Mouse (Mus musculus): ENCODE measurements around the gene Fads1.

Fads1 gene

DNA sequence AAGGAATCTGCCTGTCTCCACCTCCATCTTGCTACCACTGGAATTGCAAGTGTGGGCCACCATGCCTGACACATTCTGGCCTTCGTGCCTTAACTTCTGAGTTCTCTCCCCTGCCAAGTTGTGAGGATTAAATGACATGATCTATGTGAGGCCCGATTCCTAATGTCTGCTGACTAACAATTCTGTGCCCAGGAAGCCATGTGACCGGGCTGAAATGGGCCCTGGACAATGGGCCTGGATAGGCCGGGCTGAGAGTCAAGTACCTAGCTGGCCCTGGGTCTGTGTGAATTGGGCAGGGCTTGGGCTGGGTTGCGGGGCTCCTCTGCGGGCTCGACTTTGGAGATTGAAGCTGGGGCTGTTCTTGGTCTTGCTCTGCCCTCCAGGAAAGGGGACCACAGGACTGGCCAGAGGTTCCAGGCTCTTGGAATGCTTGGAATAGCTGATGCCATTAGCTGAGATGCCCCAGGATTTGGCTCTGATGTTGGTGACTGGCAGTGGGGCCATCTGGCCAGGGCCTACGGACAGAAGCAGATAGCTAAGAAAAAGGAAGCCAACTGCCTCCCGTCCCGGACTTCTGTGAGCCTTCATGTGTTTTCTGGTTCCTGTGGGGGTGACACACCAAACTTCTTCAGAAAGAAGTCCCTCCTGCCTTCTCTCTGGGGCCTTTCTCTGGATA is 31.2 kb downstream of the Fads1 start:
- DNase-seq (ENCODE audit: low spot score): no peak

- DNase-seq (ENCODE audit: low spot score): no peak
Measured at GRCm38 (mm10) chr19:10216101-10216500, 33.4 kb downstream of the Fads1 start.

GRCm38 (mm10) chr19:10219108-10219507 is 36.4 kb downstream of the Fads1 start:
- DNase-seq (ENCODE audit: low spot score): peak; percentile 84

GRCm38 (mm10) chr19:10219593-10219992 is 36.9 kb downstream of the Fads1 start:
- DNase-seq (ENCODE audit: low spot score): no peak

DNA sequence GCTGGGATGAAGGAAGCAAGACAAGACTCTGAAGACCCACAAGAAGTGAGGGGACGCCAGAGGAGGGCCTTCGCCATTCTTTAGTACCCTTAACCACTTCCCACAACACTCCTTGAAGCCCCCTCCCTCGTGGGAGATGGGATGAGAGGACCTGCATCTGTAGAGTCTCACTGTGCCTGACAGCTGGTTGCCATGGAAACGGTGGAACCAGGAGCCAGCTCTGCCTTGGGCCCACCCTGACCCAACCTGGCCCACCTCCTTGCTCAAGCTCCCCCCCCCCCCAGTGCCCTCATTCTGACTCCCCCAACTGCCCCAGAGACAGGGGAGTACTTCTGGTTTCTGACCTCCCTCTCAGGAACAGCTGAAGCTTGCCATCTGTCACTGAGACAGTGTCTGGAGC is 38.9 kb downstream of the Fads1 start:
- DNase-seq (ENCODE audit: low spot score): peak; percentile 68

DNA sequence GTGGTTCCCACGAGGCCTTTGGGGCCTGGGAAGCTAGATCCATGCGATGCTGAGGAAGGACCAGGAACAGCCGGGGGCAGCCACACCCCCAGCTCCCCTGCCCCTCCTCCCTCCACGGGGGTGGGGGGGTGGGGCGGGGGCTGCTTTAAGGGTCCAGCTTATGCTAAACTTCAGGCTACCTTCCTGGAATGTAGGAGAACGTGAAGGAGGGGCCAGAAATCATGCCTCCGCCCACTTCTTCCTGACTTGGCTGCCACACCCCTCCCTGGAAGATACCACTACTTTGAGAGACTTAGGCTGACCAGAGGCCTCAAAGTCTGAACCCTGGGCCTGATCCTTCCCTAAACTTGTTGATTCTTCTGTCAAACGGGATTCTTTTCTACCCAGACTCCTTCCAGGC is 40.0 kb downstream of the Fads1 start:
- no peak for DNase-seq (ENCODE audit: low spot score)

- DNase-seq (ENCODE audit: low spot score): no peak
Measured at GRCm38 (mm10) chr19:10223561-10223960, 40.9 kb downstream of the Fads1 start.

DNA sequence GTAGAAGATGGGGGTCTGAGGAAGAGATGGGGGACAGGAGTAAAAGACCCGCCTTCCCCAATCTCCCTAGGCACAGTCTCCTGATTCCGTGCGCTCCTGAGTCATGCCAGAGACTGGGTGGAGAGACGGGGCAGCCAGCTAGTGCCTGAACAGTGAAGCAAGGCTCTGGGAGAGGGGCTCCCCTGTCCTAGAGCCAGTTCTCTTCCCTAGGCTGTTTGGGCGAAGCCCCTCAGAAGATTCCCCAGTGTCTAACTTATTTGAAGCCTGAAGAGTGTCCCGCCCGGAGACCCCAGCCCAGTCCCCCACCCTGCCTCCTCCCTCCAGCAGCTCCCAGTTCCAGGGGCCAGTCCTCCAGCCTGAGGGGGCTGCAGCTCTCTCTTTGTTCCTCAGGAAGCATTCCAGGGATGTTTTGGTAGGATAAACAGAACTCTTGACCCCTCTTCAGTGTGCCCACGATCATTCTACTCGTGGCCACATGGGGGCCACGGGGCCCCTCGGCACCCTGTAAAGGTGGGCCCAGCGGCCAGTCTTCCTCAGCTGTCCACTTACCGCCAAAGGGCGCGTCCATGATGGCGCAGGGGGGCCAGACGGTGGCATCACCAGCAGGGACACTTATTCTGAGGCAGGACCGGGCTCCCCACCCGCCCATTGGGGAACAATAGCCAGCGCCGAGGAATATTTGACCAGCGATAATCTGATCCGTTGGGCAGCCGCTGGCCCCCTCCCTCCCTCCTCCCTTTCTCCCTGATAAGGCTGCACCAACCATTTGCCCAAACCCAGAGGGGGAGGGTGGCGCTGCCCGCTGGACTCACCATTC is 42.2 kb downstream of the Fads1 start:
- DNase-seq (ENCODE audit: low spot score): peak; percentile 65

GRCm38 (mm10) chr19:10225767-10226166 is 43.1 kb downstream of the Fads1 start:
- no peak for DNase-seq (ENCODE audit: low spot score)

- DNase-seq (ENCODE audit: low spot score): peak; percentile 70
Measured at GRCm38 (mm10) chr19:10231016-10231415, 48.3 kb downstream of the Fads1 start.

DNA sequence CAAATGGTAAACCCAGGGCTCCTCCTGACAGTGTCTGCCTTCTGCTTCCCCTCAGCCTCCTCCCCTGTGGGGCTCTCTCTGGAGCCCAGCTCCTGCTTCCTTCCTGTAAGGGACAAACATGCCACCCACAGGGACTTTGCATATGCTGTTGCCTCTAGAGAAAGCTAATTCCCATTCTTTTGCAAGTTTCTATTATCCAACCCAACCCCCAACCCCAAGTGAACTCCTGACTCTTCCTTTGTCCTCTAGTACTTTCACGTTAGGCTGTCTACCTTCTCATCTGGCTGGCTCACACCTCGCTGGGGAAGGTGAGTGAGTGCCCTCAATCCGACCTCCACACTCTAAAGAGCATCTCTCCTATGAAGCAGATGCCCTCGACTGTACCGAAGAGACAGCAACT is 49.2 kb downstream of the Fads1 start:
- DNase-seq (ENCODE audit: low spot score): no peak

DNA sequence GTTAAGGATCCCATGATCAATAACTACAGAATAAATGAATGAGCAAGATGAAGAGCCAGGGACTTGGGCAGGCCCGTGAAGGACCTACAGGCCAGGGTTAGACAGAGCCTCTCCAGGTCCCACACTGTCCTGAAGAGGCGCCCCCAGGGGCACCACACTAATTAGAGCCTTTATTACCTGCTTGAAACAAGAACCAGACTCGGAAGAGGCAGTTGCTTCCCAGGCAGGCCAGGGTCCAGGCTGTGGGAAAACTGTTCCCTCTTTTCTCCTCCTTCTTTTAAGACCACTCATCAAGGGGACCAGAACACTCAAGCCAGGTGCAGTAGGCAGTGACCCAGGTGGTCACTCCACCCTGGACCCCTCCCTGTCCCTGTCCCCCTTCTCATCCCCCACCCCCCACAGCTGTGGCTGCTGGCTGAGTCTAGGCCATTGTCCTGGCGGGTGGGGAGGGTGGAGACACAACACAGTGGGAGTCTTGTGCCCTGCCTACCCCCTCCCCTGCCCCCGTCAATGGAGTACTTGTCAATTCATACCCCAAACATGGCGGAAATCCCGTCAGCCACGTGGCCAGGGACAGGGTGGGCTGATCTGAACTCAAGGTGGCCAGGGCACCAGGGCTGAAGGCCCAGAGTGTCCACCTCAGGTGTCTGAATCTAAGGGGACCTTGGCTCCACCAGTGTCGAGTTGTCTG is 49.8 kb downstream of the Fads1 start:
- DNase-seq (ENCODE audit: low spot score): no peak

DNA sequence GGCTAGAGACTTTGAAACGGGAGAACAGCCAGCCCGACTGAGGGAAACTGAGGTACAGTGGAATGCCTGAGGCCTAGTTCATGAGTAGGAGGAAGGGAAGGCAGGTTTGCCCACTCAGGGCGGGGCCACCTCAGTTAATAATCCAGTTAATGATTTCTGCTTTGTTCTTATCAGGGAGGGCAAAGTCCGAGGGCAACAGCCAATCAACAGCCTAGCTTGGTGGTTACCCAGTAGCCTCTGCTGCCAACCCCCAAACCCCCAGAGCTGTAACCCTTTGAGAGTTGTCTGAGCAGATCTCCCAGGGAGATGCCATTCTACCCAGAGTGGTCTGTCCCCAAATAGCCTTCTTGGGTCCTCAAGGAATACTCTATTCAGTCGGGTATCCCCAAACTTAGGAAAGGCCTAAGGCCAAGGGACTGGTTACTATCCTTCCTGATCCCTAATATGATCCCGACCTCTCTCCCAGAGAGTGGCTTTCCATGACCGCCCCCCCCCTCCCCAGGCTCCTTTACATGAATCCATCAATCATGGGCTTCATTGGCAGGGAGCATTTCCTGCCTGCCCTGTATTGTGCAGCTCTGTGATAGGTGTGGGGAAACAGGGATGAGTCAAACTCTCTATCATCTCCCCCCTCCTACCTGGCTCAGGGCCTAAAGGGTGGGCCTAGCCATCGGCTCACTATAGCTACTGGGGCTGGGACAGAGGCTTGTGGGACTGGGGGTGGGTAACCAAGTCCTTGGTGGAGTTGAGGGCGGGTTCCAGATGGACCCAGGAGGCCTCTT is 53.3 kb downstream of the Fads1 start:
- no peak for DNase-seq (ENCODE audit: low spot score)

DNA sequence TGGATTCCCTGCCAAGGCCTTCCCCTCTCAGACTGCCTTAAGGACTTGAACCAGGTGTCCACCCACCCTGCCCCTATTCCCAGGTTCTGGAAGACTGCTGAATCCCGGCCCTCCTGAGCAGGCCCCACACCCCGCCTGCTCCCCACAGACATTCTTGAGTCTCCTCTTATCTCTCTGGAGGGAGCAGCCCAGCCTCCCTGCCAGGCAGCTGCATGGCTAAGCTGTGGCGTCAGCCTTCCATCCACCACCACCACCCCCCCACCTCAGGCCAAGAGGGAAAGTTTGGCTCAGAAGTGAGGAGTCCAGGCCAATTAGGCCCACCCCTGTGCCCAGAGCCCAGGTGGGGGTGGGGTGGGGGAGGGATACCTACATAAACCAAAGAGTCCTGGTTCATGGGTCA is 55.8 kb downstream of the Fads1 start:
- DNase-seq (ENCODE audit: low spot score): no peak

- peak; percentile 42 for DNase-seq (ENCODE audit: low spot score)
Measured at GRCm38 (mm10) chr19:10239419-10239818, 56.7 kb downstream of the Fads1 start.

DNA sequence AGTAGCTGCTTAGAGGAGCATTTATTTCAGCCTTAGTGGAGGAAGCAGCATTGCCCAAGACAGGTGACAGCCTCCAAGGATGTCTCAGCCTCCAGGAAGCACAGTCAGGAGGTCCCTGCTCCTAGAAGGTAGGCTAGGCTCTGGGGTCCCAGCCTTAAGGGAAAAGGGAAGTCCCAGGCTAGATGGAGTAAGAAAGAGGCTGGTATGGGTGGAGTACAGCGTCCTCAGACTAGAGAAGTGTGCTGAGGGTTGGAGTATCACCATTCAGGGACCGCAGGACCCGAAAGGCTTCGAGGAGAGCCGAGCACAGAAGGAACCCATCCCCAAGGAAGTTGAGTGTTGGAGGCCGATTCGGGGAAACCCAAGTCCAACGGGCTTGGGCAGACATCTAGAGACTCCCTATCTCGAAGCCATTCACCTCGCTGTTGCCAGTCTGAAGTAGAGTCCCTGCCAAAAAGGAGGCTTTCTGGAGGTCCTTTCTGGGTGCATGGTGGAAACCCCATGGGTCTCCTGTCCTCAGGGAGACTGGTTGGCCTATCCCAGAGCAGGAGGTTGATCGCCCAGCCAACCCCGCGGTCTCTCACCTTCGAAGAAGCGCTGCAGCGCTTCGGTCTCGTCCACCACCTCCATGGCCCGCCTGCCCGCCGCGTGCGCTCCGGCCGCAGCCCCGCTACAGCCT is 57.4 kb downstream of the Fads1 start:
- DNase-seq (ENCODE audit: low spot score): no peak

DNA sequence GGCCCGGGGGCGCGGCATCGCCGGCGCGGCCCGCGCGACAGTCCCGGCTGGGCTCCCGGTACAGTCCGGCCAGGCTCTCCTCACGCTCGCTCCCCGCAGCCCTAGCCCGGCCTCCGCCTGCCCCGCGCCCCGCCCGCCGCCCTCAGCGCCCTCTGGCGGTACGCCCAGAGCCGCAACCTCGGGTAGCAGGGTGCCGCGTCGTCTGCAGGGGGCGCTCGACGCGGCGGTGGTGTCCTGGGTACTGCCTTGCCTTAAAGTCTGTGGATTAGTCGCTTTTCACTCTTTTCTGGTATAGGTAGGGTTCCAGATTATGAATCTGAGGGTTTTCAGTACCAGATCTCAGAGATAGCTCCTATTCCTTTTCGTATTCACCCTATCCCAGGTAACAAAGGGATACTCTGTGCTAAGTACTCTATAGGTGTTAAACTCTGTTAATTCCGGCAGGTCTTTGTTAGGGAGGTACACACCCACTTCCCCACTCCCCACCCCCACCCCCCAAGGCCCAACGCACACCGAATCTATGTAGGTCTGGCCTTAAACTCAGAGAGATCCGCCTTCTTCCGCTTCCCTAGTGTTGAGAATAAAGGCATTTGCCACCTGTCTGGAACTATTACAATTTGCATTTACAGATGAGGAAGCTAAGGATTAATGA is 58.1 kb downstream of the Fads1 start, which contains the start of gene Myrf:
Gene Myrf, minus strand, starts transcription at position 95 of the 652 bp plus-strand sequence.
- DNase-seq (ENCODE audit: low spot score): peak; percentile 81

GRCm38 (mm10) chr19:10242916-10243315 is 60.2 kb downstream of the Fads1 start:
- DNase-seq (ENCODE audit: low spot score): peak; percentile 60

DNA sequence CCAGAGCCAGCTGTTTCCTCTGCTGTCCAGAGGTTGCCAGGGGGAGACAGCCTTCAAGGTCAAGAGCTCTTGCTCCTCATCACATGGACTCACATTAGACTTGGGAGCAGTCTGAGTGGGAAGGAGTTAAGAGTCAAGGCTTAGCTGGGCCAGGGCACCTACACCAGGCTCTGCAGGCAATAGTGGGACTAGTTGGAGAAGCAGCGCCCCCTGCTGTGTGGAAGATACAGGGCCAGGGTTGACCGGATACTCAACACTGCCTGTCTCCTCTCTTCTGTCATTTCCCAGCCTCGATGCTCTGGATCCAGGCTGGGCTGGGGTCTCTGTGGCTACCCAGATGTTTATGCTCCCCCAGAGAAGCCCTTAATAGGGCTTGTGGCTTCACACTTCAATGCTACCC is 61.5 kb downstream of the Fads1 start:
- peak; percentile 77 for DNase-seq (ENCODE audit: low spot score)

All from embryo, embryonic 10.5 days (tissue).